Mouse (Mus musculus) adrenal gland, postnatal 14 days (tissue): ENCODE results near the gene Prkca. TPM values are rescaled to one million over a fixed set of nuclear protein-coding genes. Genes with fewer than 3 reads are reported as not detected.

Experiments
- DNase-seq: peaks from one replicate; pipeline ENCODE4 v3.0.0; 2021; ENCODE audit warnings: mixed read lengths
- microRNA-seq, 2 experiments: library from miRNA; unstranded; fragments of <30 nt; microRNA quantifications; one replicate each; pipeline ENCODE4 v1.2.0; 2021
- total RNA-seq: library from RNA; stranded (reverse); gene quantifications from 2 replicates; pipeline ENCODE4 v1.2.3, GENCODE M21; 2021

Prkca gene
- total RNA-seq, 1 experiment from 2014 or later, result 9.3 TPM

- no peak for DNase-seq
Measured at GRCm38 (mm10) chr11:107931288-107931687, 412.4 kb downstream of the Prkca start.

DNA sequence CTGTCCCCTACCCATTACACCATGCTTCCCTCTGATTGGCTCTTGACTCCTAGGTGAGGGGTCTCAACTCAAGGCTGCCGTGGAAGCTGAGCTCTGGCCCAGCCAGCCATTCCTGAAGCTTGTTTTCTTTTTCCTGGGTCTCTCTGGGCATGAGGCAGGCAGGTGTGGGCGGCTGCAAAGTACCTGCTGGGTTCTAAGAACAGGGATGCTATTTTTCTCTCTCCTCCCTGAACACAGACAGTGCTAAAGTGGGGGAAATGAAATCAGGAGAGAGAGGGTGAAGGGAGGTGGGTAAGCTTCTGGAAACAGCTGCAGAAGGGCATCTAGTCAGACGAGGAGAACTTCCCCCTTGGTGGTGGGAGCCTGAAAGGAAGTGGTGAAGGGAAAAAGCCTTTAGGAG lies 414.0 kb downstream of the Prkca start:
- no peak for DNase-seq

DNA sequence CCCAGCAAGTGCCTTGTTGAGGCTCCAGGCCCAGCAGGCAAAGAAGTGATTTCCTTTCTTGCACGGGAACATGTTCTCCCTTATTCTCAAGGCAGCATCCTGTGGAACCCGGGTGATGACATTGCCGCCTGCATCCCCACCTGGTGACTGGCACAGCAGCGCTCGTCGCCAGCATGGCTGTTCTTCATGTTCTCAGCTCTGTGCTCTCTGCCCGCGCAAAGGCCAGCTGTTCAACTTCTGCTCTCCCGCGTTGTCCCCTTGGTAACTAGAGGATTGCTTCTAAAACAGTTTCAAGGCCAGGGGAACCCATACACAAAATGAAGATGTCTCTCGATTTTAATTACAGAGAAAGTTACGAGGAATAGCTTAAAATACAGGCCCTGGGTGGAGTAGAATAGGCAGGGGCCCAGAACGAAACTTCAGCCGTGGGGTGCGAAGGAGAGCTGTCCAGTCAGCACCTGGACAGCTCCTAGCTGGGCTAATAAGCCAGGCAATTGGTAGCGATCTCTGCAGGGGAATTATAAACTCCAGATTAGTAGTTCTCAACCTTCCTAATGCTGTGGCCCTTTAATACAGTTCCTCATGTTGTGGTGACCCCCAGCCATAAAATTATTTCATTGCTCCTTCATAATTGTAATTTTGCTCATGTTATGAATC lies 423.7 kb downstream of the Prkca start:
- DNase-seq, result peak; percentile 52

DNA sequence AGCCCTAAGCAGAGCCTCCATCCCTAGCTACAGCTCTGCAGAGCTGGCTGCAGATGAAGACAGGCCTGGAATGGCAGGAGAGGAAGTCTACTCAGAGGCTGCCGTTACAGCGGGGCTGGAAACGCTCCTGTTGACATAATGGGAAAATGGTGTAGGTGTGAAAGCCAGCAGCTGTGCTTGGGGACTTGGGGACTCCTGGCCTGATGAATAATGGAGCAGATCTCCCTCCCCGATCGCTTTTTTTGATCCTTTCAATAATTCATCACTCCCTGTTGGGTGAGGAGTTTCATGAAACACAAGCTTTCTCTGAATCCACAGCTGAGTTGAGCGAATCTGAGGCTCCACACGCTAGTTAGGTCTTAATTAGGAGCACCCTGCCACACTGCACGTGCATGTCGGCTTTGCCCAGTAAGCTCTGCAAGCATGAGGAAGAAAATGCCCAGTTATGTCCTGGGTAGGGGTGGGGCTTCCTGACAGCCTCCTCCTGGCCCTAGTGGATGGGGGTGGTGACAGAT lies 425.9 kb downstream of the Prkca start:
- no peak for DNase-seq

DNA sequence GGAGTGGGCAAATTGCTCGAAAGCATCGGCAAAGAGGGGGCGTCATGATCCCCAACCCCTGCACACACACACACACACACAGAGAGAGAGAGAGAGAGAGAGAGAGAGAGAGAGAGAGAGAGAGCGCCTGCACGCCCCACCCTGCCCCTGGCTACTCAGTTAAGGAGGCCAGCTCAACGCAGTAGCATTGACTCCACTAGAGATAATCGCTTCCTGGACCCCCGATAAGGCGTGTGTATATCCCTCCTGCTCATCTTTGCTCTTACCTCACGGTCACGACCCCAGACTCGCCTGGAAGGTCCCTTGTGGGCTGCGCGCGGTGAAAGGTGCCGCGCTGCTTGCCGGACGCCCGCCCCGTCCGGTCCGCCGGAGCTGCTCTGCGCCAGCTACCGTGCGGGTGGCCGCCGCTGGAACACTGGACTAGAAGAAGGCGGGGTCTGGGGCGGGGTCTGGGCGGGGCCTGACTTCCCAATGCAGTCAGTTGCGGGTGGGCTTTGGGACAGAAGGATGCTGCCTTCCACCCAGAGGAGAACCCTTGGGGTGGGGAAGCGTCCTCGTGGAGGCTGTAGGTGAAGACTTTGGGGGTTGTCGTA lies 429.0 kb downstream of the Prkca start, which contains the start of gene Cacng5:
TSS of gene Cacng5 (minus strand) at position 422 of the 593 bp plus-strand sequence.
- peak; percentile 51 for DNase-seq

GRCm38 (mm10) chr11:107913317-107913716 lies 430.4 kb downstream of the Prkca start:
- peak; percentile 27 for DNase-seq

DNA sequence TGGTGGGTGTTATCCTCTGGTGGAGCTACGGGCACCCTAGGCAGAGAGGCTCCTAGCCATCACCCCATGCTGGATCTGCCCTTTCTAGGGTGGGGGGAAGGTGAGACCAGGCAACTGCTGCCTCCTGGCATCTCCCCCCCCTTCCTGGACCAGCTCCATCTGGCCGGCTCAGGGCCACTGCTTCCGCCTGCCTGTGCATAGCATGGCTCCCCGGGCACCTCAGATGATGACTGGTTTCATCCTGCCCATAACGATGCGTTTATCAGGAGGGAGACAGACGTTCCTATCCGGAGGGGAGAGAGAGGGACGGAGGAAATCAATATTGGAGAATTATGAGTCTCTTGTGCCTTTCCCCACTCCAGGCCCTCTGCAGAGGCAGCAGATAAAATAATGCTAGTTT lies 438.4 kb downstream of the Prkca start:
- DNase-seq, result peak; percentile 22

GRCm38 (mm10) chr11:107903966-107904605 lies 439.6 kb downstream of the Prkca start:
- peak; percentile 74 for DNase-seq

GRCm38 (mm10) chr11:107900470-107900869 lies 443.3 kb downstream of the Prkca start:
- no peak for DNase-seq

DNA sequence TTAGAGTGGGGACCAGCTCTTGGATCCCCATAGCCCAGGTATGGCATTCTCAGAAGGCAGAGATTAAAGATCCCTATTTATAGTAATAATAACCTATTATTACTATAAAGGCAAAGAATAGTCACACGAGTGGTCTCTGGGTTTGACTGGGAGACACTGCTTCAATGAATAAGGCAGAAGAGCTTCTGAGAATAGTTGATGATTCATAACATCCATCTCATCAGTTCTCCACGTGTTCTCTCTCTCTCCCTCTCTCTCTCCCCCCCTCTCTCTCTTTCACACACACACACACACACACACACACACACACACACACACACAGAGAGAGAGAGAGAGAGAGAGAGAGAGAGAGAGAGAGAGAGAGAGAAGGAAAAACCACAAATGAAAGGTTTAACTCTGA lies 445.0 kb downstream of the Prkca start:
- DNase-seq, result no peak

GRCm38 (mm10) chr11:107895635-107896034 lies 448.1 kb downstream of the Prkca start:
- peak; percentile 48 for DNase-seq

DNA sequence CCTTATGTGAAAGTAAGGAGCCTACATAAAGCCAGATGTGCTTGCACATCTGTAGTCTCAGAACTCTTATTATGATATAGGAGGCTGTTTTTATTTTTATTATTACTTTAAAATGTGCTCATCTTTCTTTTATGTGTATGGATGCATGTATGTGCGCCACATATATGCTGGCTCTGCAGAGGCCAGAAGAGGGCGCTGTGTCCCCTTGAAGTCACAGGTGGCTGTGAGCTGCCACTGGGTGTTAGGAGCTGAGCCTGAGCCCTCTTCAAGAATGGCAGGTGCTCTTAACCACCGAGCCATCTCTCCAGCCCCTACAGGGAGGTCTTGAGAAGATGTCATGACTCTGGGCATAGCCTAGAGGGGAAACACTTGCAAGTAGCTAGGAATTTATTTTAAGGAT lies 452.4 kb downstream of the Prkca start:
- DNase-seq, result no peak

DNA sequence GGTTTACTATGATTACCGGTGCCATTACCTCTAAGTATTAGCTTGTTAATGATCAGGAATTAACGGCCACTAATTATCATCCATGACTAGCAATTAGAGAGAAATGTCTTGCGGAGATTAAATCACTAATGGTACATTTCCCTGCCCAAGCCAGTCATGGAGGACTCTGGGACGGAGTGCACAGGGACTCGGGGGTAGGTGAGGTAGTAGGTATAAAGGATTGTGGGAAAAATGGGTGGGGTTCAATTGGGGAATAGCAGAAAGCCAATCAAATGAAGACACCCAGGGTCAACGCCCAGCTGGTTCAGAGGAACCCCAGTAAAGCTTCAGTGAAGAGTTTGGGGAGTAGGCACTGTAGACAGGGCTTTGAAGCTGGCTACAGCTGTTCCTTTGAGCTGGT lies 456.4 kb downstream of the Prkca start:
- no peak for DNase-seq

Small RNA genes within 50 kb of the gene (microRNA-seq; reads per million reads assigned to microRNA genes)
- 0 reads per million in 2 experiments for gene Mir7223

Other genes with a start within 250 kb of the Prkca start
- gene Apoh, start 574 bp downstream of the Prkca start, total RNA-seq, result 25.6 and 429 TPM in 2 replicates
- 13.9 and 16.8 TPM in 2 replicates for gene Cep112, start 81.3 kb upstream of the Prkca start, total RNA-seq